Mouse (Mus musculus): ENCODE measurements at regions not wholly inside any gene's neighbourhood (a gene's known extent, or its start where the extent isn't known, plus 50 kb on each side); places are given as distances from the start of the nearest gene placed in this dataset.

GRCm38 (mm10) chr8:60220946-60221345 is 282.1 kb downstream of the Gm10283 start:
- 74% methylated on average over 2 of the region's 2 CpGs for WGBS
- ATAC-seq (ENCODE audit: low FRiP score, low read depth), result no peak
- H3K4me1 ChIP-seq (replicated peaks), result no peaks in the 10 kb centered on the region
- no peaks in the 10 kb centered on the region for H3K36me3 ChIP-seq
- H3K27ac ChIP-seq (replicated peaks), result no peak overlapping the region
- H3K4me2 ChIP-seq, result no peak overlapping the region
- H3K4me3 ChIP-seq, result no peak overlapping the region
- H3K9me3 ChIP-seq, result no peaks in the 10 kb centered on the region
- no peak overlapping the region for H3K9ac ChIP-seq
- no peaks in the 10 kb centered on the region for H3K27me3 ChIP-seq

- no peaks in the 10 kb centered on the region for H3K4me1 ChIP-seq (replicated peaks)
- no peaks in the 10 kb centered on the region for H3K27me3 ChIP-seq
- no peak for ATAC-seq (ENCODE audit: low FRiP score, low read depth)
- H3K36me3 ChIP-seq, result no peaks in the 10 kb centered on the region
- H3K9ac ChIP-seq, result no peak overlapping the region
- H3K27ac ChIP-seq (replicated peaks), result no peak overlapping the region
- no peak overlapping the region for H3K4me2 ChIP-seq
- H3K4me3 ChIP-seq, result no peak overlapping the region
- H3K9me3 ChIP-seq, result no peaks in the 10 kb centered on the region
These were observed 307.4 kb downstream of the Gm10283 start for GRCm38 (mm10) chr8:60195641-60196040.

- no peaks in the 10 kb centered on the region; the same call in 1 of the 2 replicates for H3K4me1 ChIP-seq (replicated peaks)
- 29% methylated on average over 5 of the region's 5 CpGs for WGBS
- no peak overlapping the region for H3K4me2 ChIP-seq
- H3K9ac ChIP-seq, result no peak overlapping the region
- H3K36me3 ChIP-seq, result no peaks in the 10 kb centered on the region
- H3K27ac ChIP-seq (replicated peaks), result no peak overlapping the region
- H3K4me3 ChIP-seq, result no peak overlapping the region
- no peaks in the 10 kb centered on the region for H3K9me3 ChIP-seq
- no peaks in the 10 kb centered on the region for H3K27me3 ChIP-seq
- no peak for ATAC-seq (ENCODE audit: low FRiP score, low read depth)
These were observed 335.2 kb downstream of the Gm10283 start for GRCm38 (mm10) chr8:60167716-60168272.

Measured in hindbrain, embryonic 15.5 days (tissue).